Mouse (Mus musculus) forebrain, embryonic 11.5 days (tissue): Measurements from ENCODE around the gene Glrb. TPM values are rescaled to one million over a fixed set of nuclear protein-coding genes. Genes with fewer than 3 reads are reported as not detected.

Source experiments
- ATAC-seq: fragments of 200-750 bp; cut with Nextera tagmentation; replicated peaks from 2 replicates; pipeline ENCODE4 v1.8.0; 2017; ENCODE audit warnings: moderate TSS enrichment; ENCODE audit not compliant: low FRiP score
- DNase-seq: peaks from one replicate; pipeline ENCODE4 v3.0.0-alpha.2; 2017; ENCODE audit warnings: low spot score
- H3K27ac ChIP-seq: fragments of 300-500 bp; sonication (generic); 2 replicates; pipeline ENCODE4 v1.5.1; 2014; ENCODE audit warnings: low read depth, low read length
- H3K27me3 ChIP-seq: fragments of 300-500 bp; sonication (generic); 2 replicates; pipeline ENCODE4 v1.6.1; 2014; ENCODE audit warnings: mild to moderate bottlenecking, low read length, mixed read lengths; ENCODE audit not compliant: control insufficient read depth, insufficient read depth
- H3K36me3 ChIP-seq: fragments of 300-500 bp; sonication (generic); 2 replicates; pipeline ENCODE4 v1.6.1; 2014; ENCODE audit warnings: mild to moderate bottlenecking, low read length, moderate library complexity, mixed read lengths; ENCODE audit not compliant: control insufficient read depth, insufficient read depth
- H3K4me1 ChIP-seq: fragments of 300-500 bp; sonication (generic); replicated peaks from 2 replicates; pipeline ENCODE4 v1.6.1; 2014; ENCODE audit warnings: low read length, mixed read lengths; ENCODE audit not compliant: control insufficient read depth, insufficient read depth
- H3K4me2 ChIP-seq: fragments of 300-500 bp; sonication (generic); 2 replicates; pipeline ENCODE4 v1.6.1; 2014; ENCODE audit warnings: low read depth, mild to moderate bottlenecking, low read length, moderate library complexity, mixed read lengths; ENCODE audit not compliant: severe bottlenecking
- H3K4me3 ChIP-seq: fragments of 300-500 bp; sonication (generic); 2 replicates; pipeline ENCODE4 v1.5.1; 2014; ENCODE audit warnings: low read depth, low read length
- H3K9ac ChIP-seq: fragments of 300-500 bp; sonication (generic); 2 replicates; pipeline ENCODE4 v1.6.1; 2014; ENCODE audit warnings: low read length
- H3K9me3 ChIP-seq: fragments of 300-500 bp; sonication (generic); 2 replicates; pipeline ENCODE4 v1.6.1; 2016; ENCODE audit warnings: low read length, mixed read lengths; ENCODE audit not compliant: control insufficient read depth
- WGBS: fragments of 180-500 bp; shearing (Covaris S2); extraction: QIAGEN DNeasy Blood & Tissue Kit; methylation state at CpG from one replicate; pipeline ENCODE4 v1.1.7; 2014; 5-methylcytosine and 5-hydroxymethylcytosine counted together
- polyA plus RNA-seq: library from polyadenylated mRNA; unstranded; fragments of >200 nt; fragmentation: Nextera tagmentation; extraction: Ambion mirVana; gene quantifications from 2 replicates; pipeline ENCODE4 v1.2.1, GENCODE M21; 2014

Gene Glrb
- polyA plus RNA-seq, 1 experiment from 2014 or later: 11.0 TPM

DNA sequence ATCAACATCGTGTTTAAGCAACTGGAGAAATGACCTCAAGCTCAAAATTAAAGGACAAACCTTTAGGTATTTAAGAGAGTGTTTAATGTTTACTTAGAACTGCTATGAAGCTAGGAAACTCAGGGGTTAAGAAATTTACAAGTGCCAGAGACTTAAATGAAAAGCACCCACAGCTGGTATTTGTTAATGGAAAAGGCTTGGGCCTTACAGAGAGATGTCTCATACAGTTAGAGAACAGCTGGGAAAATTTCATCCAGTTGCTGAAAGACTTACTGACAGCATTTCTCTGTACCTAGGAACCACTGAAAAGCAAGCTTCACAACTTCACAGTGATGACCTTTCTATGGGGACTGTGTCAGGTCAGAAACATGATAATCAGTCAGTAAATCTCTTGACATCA lies 28.3 kb downstream of the Glrb start:
- 88% methylated on average over 1 of the region's 1 CpGs for WGBS
- no peak overlapping the region for H3K4me3 ChIP-seq
- H3K9ac ChIP-seq: no peak overlapping the region
- no peaks in the 10 kb centered on the region for H3K27me3 ChIP-seq
- no peaks in the 10 kb centered on the region for H3K36me3 ChIP-seq
- no peak overlapping the region for H3K27ac ChIP-seq
- DNase-seq (no peak), ATAC-seq (no peak)
- H3K4me1 ChIP-seq: no peaks in the 10 kb centered on the region
- no peak overlapping the region for H3K4me2 ChIP-seq
- no peaks in the 10 kb centered on the region for H3K9me3 ChIP-seq

- 85% methylated on average over 6 of the region's 6 CpGs for WGBS
- no peak for ATAC-seq
Observed at GRCm38 (mm10) chr3:80883601-80884000, 29.9 kb downstream of the Glrb start.

GRCm38 (mm10) chr3:80880660-80881293 lies 32.7 kb downstream of the Glrb start:
- Histone ChIP-seq H3K4me3 (no peak overlapping the region), H3K4me1 (no peaks in the 10 kb centered on the region), H3K4me2 (no peak overlapping the region), H3K27ac (no peak overlapping the region), H3K9me3 (no peaks in the 10 kb centered on the region), H3K36me3 (no peaks in the 10 kb centered on the region), H3K27me3 (no peaks in the 10 kb centered on the region), H3K9ac (no peak overlapping the region)
- DNase-seq (no peak), ATAC-seq (no peak)
- WGBS: 83% methylated on average over 6 of the region's 6 CpGs

More at GRCm38 (mm10) chr3:80883601-80884000, 29.9 kb downstream of the Glrb start:
- Histone ChIP-seq H3K27ac (no peak overlapping the region), H3K27me3 (no peaks in the 10 kb centered on the region), H3K9ac (no peak overlapping the region), H3K9me3 (no peaks in the 10 kb centered on the region), H3K4me1 (no peaks in the 10 kb centered on the region), H3K4me3 (no peak overlapping the region), H3K4me2 (no peak overlapping the region), H3K36me3 (no peaks in the 10 kb centered on the region)
- no peak for DNase-seq

GRCm38 (mm10) chr3:80878571-80878970 lies 34.9 kb downstream of the Glrb start:
- ATAC-seq (peak; percentile 69; the same call in 1 of the 2 replicates), DNase-seq (peak; percentile 58)
- H3K27ac ChIP-seq: no peak overlapping the region
- H3K4me3 ChIP-seq: no peak overlapping the region
- H3K36me3 ChIP-seq: no peaks in the 10 kb centered on the region
- no peak overlapping the region for H3K9ac ChIP-seq
- no peaks in the 10 kb centered on the region for H3K4me1 ChIP-seq
- H3K9me3 ChIP-seq: no peaks in the 10 kb centered on the region
- no peak overlapping the region for H3K4me2 ChIP-seq
- WGBS: 43% methylated on average over 5 of the region's 5 CpGs
- no peaks in the 10 kb centered on the region for H3K27me3 ChIP-seq

DNA sequence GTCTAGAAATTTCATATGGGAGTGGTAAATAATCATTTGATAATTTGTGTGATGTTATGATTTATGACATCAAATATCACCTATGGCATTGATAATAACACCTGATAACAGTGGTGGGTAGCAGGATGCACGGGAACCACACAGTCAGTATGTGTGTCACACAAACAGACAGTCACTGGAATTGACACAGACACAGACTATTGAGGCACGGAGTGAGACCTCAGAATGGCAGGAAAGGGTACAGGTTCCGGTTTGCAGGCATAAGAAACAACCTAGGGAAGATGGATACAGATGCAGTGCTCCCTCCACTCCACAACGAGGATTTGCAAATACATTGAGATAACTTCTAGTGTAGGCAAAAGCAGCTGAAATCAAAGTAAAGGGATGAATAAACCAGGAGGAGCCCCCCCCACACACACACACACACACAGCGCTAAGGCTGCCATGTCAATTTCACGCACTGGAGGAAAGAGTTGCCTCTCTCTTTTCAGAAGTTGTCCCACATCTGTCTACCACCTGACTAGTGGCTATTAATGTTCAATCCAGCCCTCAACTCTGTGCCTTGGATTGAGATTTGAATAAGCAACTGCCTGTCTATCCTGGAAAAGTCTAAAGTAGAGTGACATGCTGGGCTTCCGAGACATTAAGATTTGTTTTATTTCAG lies 38.6 kb downstream of the Glrb start:
- Histone ChIP-seq H3K9me3 (no peaks in the 10 kb centered on the region), H3K27me3 (no peaks in the 10 kb centered on the region), H3K9ac (no peak overlapping the region), H3K4me2 (no peak overlapping the region), H3K4me1 (no peaks in the 10 kb centered on the region), H3K36me3 (no peaks in the 10 kb centered on the region), H3K4me3 (no peak overlapping the region), H3K27ac (no peak overlapping the region)
- WGBS: 91% methylated on average over 7 of the region's 7 CpGs
- ATAC-seq: no peak
- no peak for DNase-seq

- DNase-seq (no peak), ATAC-seq (no peak)
- no peaks in the 10 kb centered on the region for H3K36me3 ChIP-seq
- H3K9ac ChIP-seq: no peak overlapping the region
- H3K4me1 ChIP-seq: no peaks in the 10 kb centered on the region
- WGBS: 80% methylated on average over 5 of the region's 5 CpGs
- H3K9me3 ChIP-seq: no peaks in the 10 kb centered on the region
- no peaks in the 10 kb centered on the region for H3K27me3 ChIP-seq
- no peak overlapping the region for H3K27ac ChIP-seq
- H3K4me3 ChIP-seq: no peak overlapping the region
- no peak overlapping the region for H3K4me2 ChIP-seq
Observed at GRCm38 (mm10) chr3:80874081-80874480, 39.4 kb downstream of the Glrb start.

DNA sequence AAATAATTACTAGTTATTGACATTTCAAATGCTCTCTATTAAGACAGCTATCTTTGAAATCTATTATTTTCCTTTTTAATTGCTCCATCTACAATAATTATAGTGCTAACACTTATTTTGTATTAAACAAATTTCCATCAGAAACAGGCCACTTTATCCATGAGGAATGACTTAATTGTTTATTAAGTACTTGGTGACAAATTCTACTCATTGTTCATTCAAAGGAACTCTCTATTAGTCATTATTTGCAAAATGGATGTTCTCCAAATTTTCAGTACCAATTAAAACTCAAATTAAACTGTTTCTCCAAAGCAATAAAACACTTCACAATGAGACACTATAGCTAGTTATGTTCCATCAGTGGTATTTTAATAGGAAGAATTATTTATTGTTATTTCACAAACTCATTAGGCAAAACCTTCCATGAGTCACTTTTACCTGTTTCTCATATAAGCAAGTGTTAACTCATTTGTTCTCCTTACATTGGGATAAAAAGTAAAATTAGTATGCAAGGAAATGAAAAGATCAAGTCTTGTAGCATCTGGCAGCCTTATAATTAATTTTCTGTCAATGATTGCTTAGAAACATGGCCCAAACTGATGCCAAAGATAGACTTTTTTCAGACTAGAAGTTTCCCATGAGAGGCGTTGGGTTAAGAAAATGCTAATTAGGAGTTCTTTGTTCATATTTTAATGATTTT lies 41.8 kb downstream of the Glrb start:
- no peaks in the 10 kb centered on the region for H3K36me3 ChIP-seq
- ATAC-seq: no peak
- 84% methylated on average over 1 of the region's 1 CpGs for WGBS

DNA sequence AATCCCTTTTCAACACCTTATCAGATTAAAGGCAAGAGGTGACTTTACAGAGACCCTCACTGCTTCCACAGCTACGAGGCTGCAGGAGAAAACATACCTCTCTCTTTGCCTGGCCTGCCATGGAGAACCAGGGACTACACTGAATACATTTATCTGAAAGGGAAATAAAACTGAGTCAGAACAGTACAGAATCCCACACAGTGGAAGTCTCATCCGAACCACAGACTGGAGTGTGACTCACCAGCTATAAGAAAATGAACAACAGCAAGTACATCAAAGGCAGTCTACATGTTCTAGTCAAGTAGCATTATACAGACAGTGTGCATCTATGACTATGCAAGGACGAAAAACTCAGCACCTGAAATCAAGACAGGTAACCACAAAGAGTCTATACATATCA lies 46.1 kb downstream of the Glrb start:
- Histone ChIP-seq H3K9me3 (no peaks in the 10 kb centered on the region), H3K36me3 (no peaks in the 10 kb centered on the region), H3K4me1 (no peaks in the 10 kb centered on the region), H3K27ac (no peak overlapping the region), H3K4me3 (no peak overlapping the region), H3K4me2 (no peak overlapping the region), H3K9ac (no peak overlapping the region), H3K27me3 (no peaks in the 10 kb centered on the region)
- ATAC-seq: no peak
- WGBS: 80% methylated on average over 3 of the region's 3 CpGs
- no peak for DNase-seq

More for the DNA sequence above, 41.8 kb downstream of the Glrb start:
- Histone ChIP-seq H3K9ac (no peak overlapping the region), H3K9me3 (no peaks in the 10 kb centered on the region), H3K4me2 (no peak overlapping the region), H3K27ac (no peak overlapping the region), H3K27me3 (no peaks in the 10 kb centered on the region), H3K4me3 (no peak overlapping the region), H3K4me1 (no peaks in the 10 kb centered on the region)
- DNase-seq: no peak
